ENCODE assay signal across 10 mouse cellular contexts in the genomic region with DNA sequence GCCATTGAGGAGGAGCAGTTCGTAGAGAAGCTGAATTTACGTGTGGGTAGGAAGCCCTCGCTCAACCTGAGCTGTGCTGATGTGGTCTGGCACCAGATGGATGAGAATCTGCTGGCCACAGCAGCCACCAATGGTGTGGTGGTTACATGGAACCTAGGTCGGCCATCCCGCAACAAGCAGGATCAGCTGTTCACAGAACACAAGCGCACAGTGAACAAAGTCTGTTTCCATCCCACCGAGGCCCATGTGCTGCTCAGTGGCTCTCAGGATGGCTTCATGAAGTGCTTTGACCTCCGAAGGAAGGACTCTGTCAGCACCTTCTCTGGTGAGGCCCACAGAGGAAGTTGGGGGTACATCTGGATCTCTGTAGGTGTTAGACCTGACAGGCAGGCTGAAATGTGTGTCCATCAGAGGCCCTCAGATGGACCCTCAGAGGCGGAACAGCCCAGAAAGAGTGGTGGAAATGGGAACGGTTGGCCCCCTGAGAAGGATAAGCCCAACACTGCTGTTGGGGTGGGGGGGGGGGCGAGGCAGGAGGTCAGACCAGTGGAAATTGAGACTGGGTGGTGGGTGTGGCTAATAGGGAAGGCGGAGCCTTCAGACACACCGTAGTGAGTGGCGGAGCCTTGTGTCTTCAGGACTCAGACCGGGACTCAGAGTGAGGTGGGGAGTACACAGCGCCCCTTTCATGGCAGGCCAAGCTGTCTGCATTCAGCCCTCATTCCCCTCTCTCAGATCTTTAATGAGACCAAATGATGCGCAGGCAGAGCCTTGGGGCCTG. TPM values are rescaled to one million over a fixed set of nuclear protein-coding genes. Genes with fewer than 3 reads are reported as not detected.
DNase-seq lines count a peak whose midpoint lies in the region; ATAC-seq lines count a peak whose summit lies in the region.
"Had no signal": no experiment of that assay in that cellular context is flagged by ENCODE, and none has a peak within 500 bp of the region (broad histone marks: within the 10 kb centered on the region; RNA-seq: fewer than 3 reads in every experiment).

No protein-coding gene starts in this region.

- peak overlapping the region; percentile 60 for H3K9ac ChIP-seq in forebrain, embryonic 11.5 days (ENCODE audit: low read length)
- 0 out of 2 replicates have a peak overlapping the region, but pooled peaks have one; percentile 52 for H3K9ac ChIP-seq in limb, embryonic 15.5 days
- peak overlapping the region; percentile 63; the same call in 1 of the 2 replicates for H3K9ac ChIP-seq in stomach, embryonic 14.5 days (replicated peaks; ENCODE audit: low read depth, low read length)

- H3K4me1 ChIP-seq in megakaryocyte, embryonic 14.5 days: peaks cover 72% of the 10 kb centered on the region
- H3K4me1 ChIP-seq in forebrain, embryonic 11.5 days (replicated peaks; ENCODE audit: control insufficient read depth, insufficient read depth, low read length): peaks cover 17% of the 10 kb centered on the region
- peaks cover 39% of the 10 kb centered on the region for H3K4me1 ChIP-seq in limb, embryonic 15.5 days
- H3K4me1 ChIP-seq in stomach, embryonic 14.5 days (ENCODE audit: control insufficient read depth, insufficient read depth, low read length): peaks cover 19% of the 10 kb centered on the region

- 74% methylated on average over 16 of the region's 17 CpGs for WGBS in forebrain, embryonic 11.5 days
- 71% methylated on average over 16 of the region's 17 CpGs for WGBS in limb, embryonic 15.5 days
- WGBS in stomach, embryonic 14.5 days: 69% methylated on average over 17 of the region's 17 CpGs

- no peaks in the 10 kb centered on the region for H3K9me3 ChIP-seq in megakaryocyte, embryonic 14.5 days
- H3K9me3 ChIP-seq in forebrain, embryonic 11.5 days (ENCODE audit: control insufficient read depth, low read length): no peaks in the 10 kb centered on the region
- no peaks in the 10 kb centered on the region for H3K9me3 ChIP-seq in limb, embryonic 15.5 days
- no peaks in the 10 kb centered on the region for H3K9me3 ChIP-seq in stomach, embryonic 14.5 days (ENCODE audit: control insufficient read depth, low read depth, low read length)

- peaks cover 42% of the 10 kb centered on the region for H3K36me3 ChIP-seq in megakaryocyte, embryonic 14.5 days (replicated peaks; ENCODE audit: low read length)
- no peaks in the 10 kb centered on the region; the same call in 1 of the 2 replicates for H3K36me3 ChIP-seq in forebrain, embryonic 11.5 days (ENCODE audit: control insufficient read depth, insufficient read depth, low read length)
- peaks cover 26% of the 10 kb centered on the region for H3K36me3 ChIP-seq in limb, embryonic 15.5 days
- H3K36me3 ChIP-seq in stomach, embryonic 14.5 days (ENCODE audit: control insufficient read depth, insufficient read depth, low read length): peaks cover 16% of the 10 kb centered on the region

- H3K4me2 ChIP-seq in forebrain, embryonic 11.5 days (ENCODE audit: low read depth, low read length, severe bottlenecking): peak overlapping the region; percentile 60
- peak overlapping the region; percentile 89 for H3K4me2 ChIP-seq in limb, embryonic 15.5 days
- H3K4me2 ChIP-seq in stomach, embryonic 14.5 days (replicated peaks; ENCODE audit: low read depth, low read length): peak overlapping the region; percentile 87

- ATAC-seq in megakaryocyte, adult 5-6 weeks (ENCODE audit: poor library complexity, severe bottlenecking): no peak
- ATAC-seq in forebrain, embryonic 11.5 days (replicated peaks; ENCODE audit: low FRiP score): no peak
- no peak for ATAC-seq in limb, embryonic 15.5 days (ENCODE audit: insufficient number of reproducible peaks, low FRiP score, low TSS enrichment, low read depth)
- no peak for ATAC-seq in stomach, embryonic 14.5 days (ENCODE audit: insufficient number of reproducible peaks, insufficient read depth, low FRiP score, low read depth)

- H3K27ac ChIP-seq in forebrain, embryonic 11.5 days (ENCODE audit: low read depth, low read length): no peak overlapping the region
- H3K27ac ChIP-seq in limb, embryonic 15.5 days: no peak overlapping the region
- no peak overlapping the region for H3K27ac ChIP-seq in stomach, embryonic 14.5 days (ENCODE audit: low read length)

- peak overlapping the region; percentile 96 for H3K4me3 ChIP-seq in megakaryocyte, embryonic 14.5 days (replicated peaks)
- peak overlapping the region; percentile 54 for H3K4me3 ChIP-seq in forebrain, embryonic 11.5 days (ENCODE audit: low read depth, low read length)
- H3K4me3 ChIP-seq in limb, embryonic 15.5 days: peak overlapping the region; percentile 64
- H3K4me3 ChIP-seq in stomach, embryonic 14.5 days (ENCODE audit: low read depth, low read length): peak overlapping the region; percentile 61

- peaks cover 20% of the 10 kb centered on the region for H3K27me3 ChIP-seq in megakaryocyte, embryonic 14.5 days (replicated peaks)
- H3K27me3 ChIP-seq in forebrain, embryonic 11.5 days (ENCODE audit: control insufficient read depth, insufficient read depth, low read length): peaks cover 9% of the 10 kb centered on the region
- H3K27me3 ChIP-seq in limb, embryonic 15.5 days: peaks cover 23% of the 10 kb centered on the region
- H3K27me3 ChIP-seq in stomach, embryonic 14.5 days (ENCODE audit: control insufficient read depth, insufficient read depth, low read length): peaks cover 9% of the 10 kb centered on the region

- DNase-seq in forebrain, embryonic 11.5 days (ENCODE audit: low spot score): no peak
- no peak for DNase-seq in thymus, postnatal 0 days (ENCODE audit: low spot score)
- no peak for DNase-seq in spleen, postnatal 4 days (ENCODE audit: low spot score in 2 of 2)
- no peak for DNase-seq in layer of hippocampus, postnatal 25 days (ENCODE audit: extremely low spot score in 1 of 2, low spot score in 1 of 2)
- DNase-seq: cerebellum, adult 8-10 months; lung, postnatal 14 days had no signal

RNA-seq across cellular contexts. Expression of a gene that starts 1.1 kb away (rescaled TPM):
- 6.4 and 8.2 TPM in 2 replicates for polyA plus RNA-seq in megakaryocyte, embryonic 14.5 days (2012; ENCODE audit: insufficient read depth, low replicate concordance)
- 4.6 and 6.9 TPM in 2 replicates for total RNA-seq in megakaryocyte, adult 5-6 weeks (2015)
- 12.3 and 15.1 TPM in 2 replicates for total RNA-seq in megakaryocyte, adult 5-6 weeks (2017)
- polyA plus RNA-seq in forebrain, embryonic 11.5 days (2014; fragmentation: Nextera tagmentation; extraction: Ambion mirVana): 28.4 and 33.6 TPM in 2 replicates
- polyA plus RNA-seq in limb, embryonic 15.5 days (2015; fragmentation: Nextera tagmentation; extraction: Ambion mirVana): 24.6 and 26.5 TPM in 2 replicates
- polyA plus RNA-seq in stomach, embryonic 14.5 days (2014; fragmentation: Nextera tagmentation; extraction: Ambion mirVana): 25.3 and 28.3 TPM in 2 replicates
- 25.8 and 27.3 TPM in 2 replicates for polyA plus RNA-seq in thymus, postnatal 0 days (2015; fragmentation: Nextera tagmentation; extraction: Ambion mirVana)
- 10 to 100 TPM; 26.5 to 27.1 TPM for total RNA-seq in layer of hippocampus, postnatal 25 days (2021)

RNA-seq across cellular contexts. Expression of a gene that starts 4.1 kb away (rescaled TPM):
- 2.4 and 7.8 TPM in 2 replicates for polyA plus RNA-seq in megakaryocyte, embryonic 14.5 days (2012; ENCODE audit: insufficient read depth, low replicate concordance)
- 6.0 and 7.7 TPM in 2 replicates for total RNA-seq in megakaryocyte, adult 5-6 weeks (2015)
- total RNA-seq in megakaryocyte, adult 5-6 weeks (2017): 10.6 and 14.4 TPM in 2 replicates
- polyA plus RNA-seq in forebrain, embryonic 11.5 days (2014; fragmentation: Nextera tagmentation; extraction: Ambion mirVana): 50.6 and 59.2 TPM in 2 replicates
- polyA plus RNA-seq in limb, embryonic 15.5 days (2015; fragmentation: Nextera tagmentation; extraction: Ambion mirVana): 47.2 and 48.9 TPM in 2 replicates
- polyA plus RNA-seq in stomach, embryonic 14.5 days (2014; fragmentation: Nextera tagmentation; extraction: Ambion mirVana): 41.9 and 44.4 TPM in 2 replicates
- polyA plus RNA-seq in thymus, postnatal 0 days (2015; fragmentation: Nextera tagmentation; extraction: Ambion mirVana): 28.8 and 32.2 TPM in 2 replicates
- total RNA-seq in layer of hippocampus, postnatal 25 days (2021): 10 to 100 TPM; 59.5 to 62.9 TPM

RNA-seq across cellular contexts. Expression of a gene that starts 8.7 kb away (rescaled TPM):
- 34.5 and 115 TPM in 2 replicates for polyA plus RNA-seq in megakaryocyte, embryonic 14.5 days (2012; ENCODE audit: insufficient read depth, low replicate concordance)
- 48.4 and 54.7 TPM in 2 replicates for total RNA-seq in megakaryocyte, adult 5-6 weeks (2015)
- 62.6 and 67.6 TPM in 2 replicates for total RNA-seq in megakaryocyte, adult 5-6 weeks (2017)
- 322 and 358 TPM in 2 replicates for polyA plus RNA-seq in forebrain, embryonic 11.5 days (2014; fragmentation: Nextera tagmentation; extraction: Ambion mirVana)
- polyA plus RNA-seq in limb, embryonic 15.5 days (2015; fragmentation: Nextera tagmentation; extraction: Ambion mirVana): 346 and 387 TPM in 2 replicates
- polyA plus RNA-seq in stomach, embryonic 14.5 days (2014; fragmentation: Nextera tagmentation; extraction: Ambion mirVana): 321 and 347 TPM in 2 replicates
- 181 and 191 TPM in 2 replicates for polyA plus RNA-seq in thymus, postnatal 0 days (2015; fragmentation: Nextera tagmentation; extraction: Ambion mirVana)
- total RNA-seq in layer of hippocampus, postnatal 25 days (2021): 100 to 1,000 TPM; 160 to 164 TPM

RNA-seq across cellular contexts. Expression of a gene that starts 12.5 kb away (rescaled TPM):
- 2.9 and 3.8 TPM in 2 replicates for polyA plus RNA-seq in megakaryocyte, embryonic 14.5 days (2012; ENCODE audit: insufficient read depth, low replicate concordance)
- total RNA-seq in megakaryocyte, adult 5-6 weeks (2015): 0.98 and 1.4 TPM in 2 replicates
- 0.55 and 0.69 TPM in 2 replicates for total RNA-seq in megakaryocyte, adult 5-6 weeks (2017)
- 2.1 and 2.7 TPM in 2 replicates for polyA plus RNA-seq in forebrain, embryonic 11.5 days (2014; fragmentation: Nextera tagmentation; extraction: Ambion mirVana)
- 1.8 and 2.6 TPM in 2 replicates for polyA plus RNA-seq in limb, embryonic 15.5 days (2015; fragmentation: Nextera tagmentation; extraction: Ambion mirVana)
- polyA plus RNA-seq in stomach, embryonic 14.5 days (2014; fragmentation: Nextera tagmentation; extraction: Ambion mirVana): 2.7 and 3.2 TPM in 2 replicates
- 0.38 and 0.45 TPM in 2 replicates for polyA plus RNA-seq in thymus, postnatal 0 days (2015; fragmentation: Nextera tagmentation; extraction: Ambion mirVana)
- 10 to 100 TPM; 62.3 to 68.3 TPM for total RNA-seq in layer of hippocampus, postnatal 25 days (2021)

RNA-seq across cellular contexts. Expression of a gene that starts 15.7 kb away (rescaled TPM):
- polyA plus RNA-seq in megakaryocyte, embryonic 14.5 days (2012; ENCODE audit: insufficient read depth, low replicate concordance): 0.15 TPM in 1 of 2 replicates, not detected in the other
- not detected in 2 replicates for total RNA-seq in megakaryocyte, adult 5-6 weeks (2015)
- total RNA-seq in megakaryocyte, adult 5-6 weeks (2017): not detected in 2 replicates
- 13.6 and 14.4 TPM in 2 replicates for polyA plus RNA-seq in forebrain, embryonic 11.5 days (2014; fragmentation: Nextera tagmentation; extraction: Ambion mirVana)
- 2.0 and 2.7 TPM in 2 replicates for polyA plus RNA-seq in limb, embryonic 15.5 days (2015; fragmentation: Nextera tagmentation; extraction: Ambion mirVana)
- 4.5 and 4.6 TPM in 2 replicates for polyA plus RNA-seq in stomach, embryonic 14.5 days (2014; fragmentation: Nextera tagmentation; extraction: Ambion mirVana)
- 0.12 TPM in 1 of 2 replicates, not detected in the other for polyA plus RNA-seq in thymus, postnatal 0 days (2015; fragmentation: Nextera tagmentation; extraction: Ambion mirVana)
- 100 to 1,000 TPM; 637 to 657 TPM for total RNA-seq in layer of hippocampus, postnatal 25 days (2021)
